Mouse (Mus musculus) CH12.LX (cell line): ENCODE results near the gene Slc16a2.

Experiments used
- CTCF ChIP-seq, 2 experiments: IDR thresholded peaks in 1 of 2; conservative IDR thresholded peaks in 1 of 2; 2 replicates each; pipeline ENCODE4 v1.5.1; 2011 to 2012; ENCODE audit warnings: low read depth in 2 of 2, low read length in 2 of 2, improper control_type of control experiment in 1 of 2, inconsistent platforms in 1 of 2, mild to moderate bottlenecking in 1 of 2, moderate library complexity in 1 of 2
- E2F4 ChIP-seq: IDR thresholded peaks from 2 replicates; pipeline ENCODE4 v1.6.1; 2011; ENCODE audit warnings: low read depth, low read length, improper control_type of control experiment; ENCODE audit not compliant: insufficient replicate concordance
- EP300 ChIP-seq: IDR thresholded peaks from 2 replicates; pipeline ENCODE4 v1.6.1; 2011; ENCODE audit warnings: low read length, improper control_type of control experiment
- ETS1 ChIP-seq: conservative IDR thresholded peaks from 2 replicates; pipeline ENCODE4 v1.6.1; 2012; ENCODE audit warnings: low read depth, mild to moderate bottlenecking, inconsistent platforms, low read length, improper control_type of control experiment, moderate library complexity
- MAX ChIP-seq: IDR thresholded peaks from 2 replicates; pipeline ENCODE4 v1.6.1; 2011; ENCODE audit warnings: low read length, improper control_type of control experiment
- NRF1 ChIP-seq: IDR thresholded peaks from 2 replicates; pipeline ENCODE4 v1.6.1; 2014; ENCODE audit warnings: low read depth, mild to moderate bottlenecking, inconsistent platforms, low read length, improper control_type of control experiment, moderate library complexity
- POLR2A ChIP-seq: IDR thresholded peaks from 2 replicates; pipeline ENCODE4 v1.6.1; 2011; ENCODE audit warnings: low read depth, mild to moderate bottlenecking, improper control_type of control experiment, low read length
- SMC3 ChIP-seq: IDR thresholded peaks from 2 replicates; pipeline ENCODE4 v1.6.1; 2011; ENCODE audit warnings: low read depth, low read length, improper control_type of control experiment
- TCF12 ChIP-seq: IDR thresholded peaks from 2 replicates; pipeline ENCODE4 v1.6.1; 2014; ENCODE audit warnings: low read depth, mild to moderate bottlenecking, inconsistent platforms, low read length, improper control_type of control experiment
- USF1 ChIP-seq: IDR thresholded peaks from 2 replicates; pipeline ENCODE4 v1.6.1; 2014; ENCODE audit warnings: low read depth, mild to moderate bottlenecking, inconsistent platforms, low read length, improper control_type of control experiment

DNA sequence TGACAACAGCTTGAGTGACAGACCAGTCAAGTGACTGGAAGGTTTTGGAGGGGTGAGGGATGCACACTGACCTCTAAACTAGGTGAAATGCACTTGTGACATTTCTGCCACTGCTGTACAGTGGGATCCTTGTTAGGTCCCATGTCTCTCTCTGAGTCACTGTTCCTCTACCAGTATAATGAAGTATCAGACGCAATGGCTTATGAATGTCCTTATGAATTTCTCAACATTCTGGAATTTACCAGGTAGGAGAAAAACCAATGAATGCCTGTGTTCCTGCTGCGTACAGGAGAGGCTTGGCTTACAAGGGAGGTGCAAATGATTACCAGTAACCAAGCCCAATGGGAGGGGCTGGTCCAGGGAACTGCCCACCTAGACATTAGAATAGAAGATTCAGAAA is 30.5 kb downstream of the Slc16a2 start:
- TF ChIP-seq POLR2A (no peak), SMC3 (no peak), CTCF (conservative IDR thresholded peaks at IDR 0.05 in 1 of 2, IDR thresholded peaks at IDR 0.05 in 1 of 2; ENCODE audit: low read depth in 2 of 2, low read length in 2 of 2) (no peak), EP300 (no peak), MAX (no peak), ETS1 (no peak), TCF12 (no peak), USF1 (no peak), E2F4 (no peak), NRF1 (no peak)
